Mouse (Mus musculus) CD4-positive, CD25-positive, alpha-beta regulatory T cell, adult 2 months (primary cell): ENCODE data around the gene Cpt1b.

Experiments used
- DNase-seq: peaks from one replicate; pipeline ENCODE4 v3.0.0-alpha.2; 2012; ENCODE audit warnings: low read depth, low spot score

The Cpt1b gene

DNA sequence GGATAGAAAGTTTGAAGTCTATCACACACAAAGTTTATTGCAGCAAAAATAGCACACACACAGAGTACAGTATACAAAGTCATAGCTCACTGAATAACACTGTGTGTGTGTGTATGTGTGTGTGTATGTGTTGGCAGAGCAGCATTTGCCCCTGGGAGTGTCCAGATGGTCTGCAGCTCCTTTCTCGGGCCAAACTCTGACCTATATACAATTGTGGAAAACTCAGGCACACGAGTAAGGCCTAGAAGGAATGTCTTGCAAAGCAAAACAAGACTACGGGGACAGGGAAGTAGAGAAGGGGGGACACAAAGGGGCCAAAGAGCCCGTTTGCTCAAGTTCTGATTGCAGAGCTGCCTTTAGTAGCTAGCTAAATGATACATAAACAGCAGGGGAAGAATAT lies 7.3 kb upstream of the Cpt1b start:
- no peak for DNase-seq

GRCm38 (mm10) chr15:89431806-89432205 lies 6.1 kb upstream of the Cpt1b start:
- no peak for DNase-seq

GRCm38 (mm10) chr15:89431271-89431670 lies 5.6 kb upstream of the Cpt1b start:
- no peak for DNase-seq

GRCm38 (mm10) chr15:89430771-89431170 lies 5.1 kb upstream of the Cpt1b start:
- DNase-seq: peak; percentile 12

DNA sequence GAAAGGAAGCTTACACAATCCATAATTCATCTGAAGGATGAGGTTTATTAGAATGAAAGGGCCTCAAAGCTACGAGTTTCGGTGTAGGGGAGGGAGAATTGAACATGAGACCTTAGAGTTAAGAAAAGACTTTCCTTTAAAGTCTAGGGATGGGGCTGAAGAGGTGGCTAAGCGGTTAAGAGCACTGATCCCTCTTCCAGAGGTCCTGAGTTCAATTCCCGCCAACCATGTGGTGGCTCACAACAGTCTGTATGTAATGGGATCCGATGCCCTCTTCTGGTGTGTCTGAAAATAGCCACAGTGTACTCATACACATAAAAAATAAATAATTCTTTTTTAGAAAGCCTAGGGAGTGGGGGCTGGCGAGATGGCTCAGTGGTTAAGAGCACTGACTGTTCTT lies 4.7 kb upstream of the Cpt1b start:
- DNase-seq: peak; percentile 43

GRCm38 (mm10) chr15:89429352-89430221 lies 3.9 kb upstream of the Cpt1b start, which contains the start of the genes C730034F03Rik, Gm44502 and Chkb:
Gene C730034F03Rik, plus strand, starts transcription at chr15:89429589.
Gene Gm44502, minus strand, starts transcription at chr15:89429696.
Gene Chkb, minus strand, starts transcription at chr15:89429908.
- DNase-seq: peak; percentile 96

- DNase-seq: no peak
Observed at GRCm38 (mm10) chr15:89428821-89429351, 3.2 kb upstream of the Cpt1b start.

- no peak for DNase-seq
Observed at GRCm38 (mm10) chr15:89428136-89428790, 2.6 kb upstream of the Cpt1b start.

- DNase-seq: no peak
Observed at GRCm38 (mm10) chr15:89426716-89427115, 1.1 kb upstream of the Cpt1b start.

- DNase-seq: no peak
Observed at GRCm38 (mm10) chr15:89424621-89425020, 1.0 kb downstream of the Cpt1b start.

DNA sequence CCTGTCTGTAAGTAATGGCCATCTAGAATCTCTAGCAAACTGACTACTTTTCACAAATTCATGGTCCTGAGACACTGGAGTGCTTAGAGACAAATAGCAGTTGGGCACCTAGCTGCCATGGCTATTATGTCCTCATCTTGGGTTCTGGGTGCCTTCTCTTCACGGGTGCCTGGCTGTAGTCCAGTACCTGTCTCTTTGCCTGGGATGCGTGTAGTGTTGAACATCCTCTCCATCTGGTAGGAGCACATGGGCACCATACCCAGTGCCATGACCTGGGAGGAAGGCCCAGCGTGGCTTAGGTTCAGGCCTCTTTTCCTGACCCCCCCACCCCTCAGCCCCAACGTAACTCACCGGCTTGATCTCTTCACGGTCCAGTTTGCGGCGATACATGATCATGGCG lies 3.7 kb downstream of the Cpt1b start:
- DNase-seq: no peak

- no peak for DNase-seq
Observed at GRCm38 (mm10) chr15:89415282-89415681, 10.4 kb downstream of the Cpt1b start.

DNA sequence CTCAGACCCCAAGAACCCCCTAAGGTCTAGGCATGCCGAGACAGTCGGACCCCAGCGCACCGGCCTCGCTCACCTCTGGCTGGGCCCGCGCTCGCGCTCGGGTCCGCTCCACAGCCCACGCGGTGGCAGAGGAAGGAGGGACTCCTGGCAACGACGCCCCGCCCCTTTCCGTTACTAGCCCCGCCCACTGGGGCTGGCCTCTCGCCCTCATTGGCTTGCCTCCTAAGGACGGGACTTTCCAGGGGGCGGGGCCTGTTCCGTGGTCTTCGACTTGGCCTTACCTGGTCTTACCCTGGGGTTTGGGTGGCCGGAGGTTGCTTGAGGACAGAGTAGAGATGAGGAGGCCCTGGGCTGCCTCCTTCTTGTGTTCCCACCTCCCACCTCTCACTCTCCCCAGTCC lies 15.5 kb downstream of the Cpt1b start, which contains the start of gene Syce3:
TSS of gene Syce3 (minus strand) at position 386 of the 400 bp plus-strand sequence.
- no peak for DNase-seq

DNA sequence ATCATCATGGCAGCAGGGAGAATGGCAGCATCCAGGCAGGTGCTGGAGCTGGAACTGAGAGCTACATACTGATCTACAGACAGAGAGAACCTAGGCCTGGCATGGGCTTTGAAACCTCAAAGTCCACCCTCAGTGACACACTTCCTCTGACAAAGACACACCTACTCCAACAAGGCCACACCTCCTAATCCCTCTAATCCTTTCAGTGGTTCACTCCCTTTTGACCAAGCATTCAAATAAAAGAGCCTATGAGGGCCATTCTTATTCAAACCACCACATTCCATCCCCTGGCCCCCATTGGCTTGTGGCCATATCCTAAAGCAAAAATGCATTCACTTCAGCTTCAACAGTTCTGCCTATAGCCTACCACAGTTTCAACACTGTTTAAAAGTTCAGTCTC lies 19.0 kb downstream of the Cpt1b start:
- no peak for DNase-seq

GRCm38 (mm10) chr15:89404831-89405623 lies 20.6 kb downstream of the Cpt1b start:
- DNase-seq: no peak

DNA sequence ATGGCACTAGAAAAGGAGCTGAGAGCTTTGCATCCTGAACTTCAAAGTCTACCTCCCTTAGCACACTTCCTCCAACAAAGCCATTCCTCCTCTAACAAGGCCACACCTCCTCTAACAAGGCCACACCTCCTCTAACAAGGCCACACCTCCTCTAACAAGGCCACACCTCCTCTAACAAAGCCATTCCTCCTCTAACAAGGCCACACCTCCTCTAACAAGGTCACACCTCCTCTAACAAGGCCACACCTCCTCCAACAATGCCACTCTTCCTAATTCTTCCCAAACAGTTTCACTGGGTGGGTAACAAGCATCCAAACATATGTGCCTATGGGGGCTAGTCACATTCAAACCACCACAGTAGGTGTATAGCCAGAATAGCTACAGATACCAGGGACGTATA lies 23.2 kb downstream of the Cpt1b start:
- DNase-seq: no peak

DNA sequence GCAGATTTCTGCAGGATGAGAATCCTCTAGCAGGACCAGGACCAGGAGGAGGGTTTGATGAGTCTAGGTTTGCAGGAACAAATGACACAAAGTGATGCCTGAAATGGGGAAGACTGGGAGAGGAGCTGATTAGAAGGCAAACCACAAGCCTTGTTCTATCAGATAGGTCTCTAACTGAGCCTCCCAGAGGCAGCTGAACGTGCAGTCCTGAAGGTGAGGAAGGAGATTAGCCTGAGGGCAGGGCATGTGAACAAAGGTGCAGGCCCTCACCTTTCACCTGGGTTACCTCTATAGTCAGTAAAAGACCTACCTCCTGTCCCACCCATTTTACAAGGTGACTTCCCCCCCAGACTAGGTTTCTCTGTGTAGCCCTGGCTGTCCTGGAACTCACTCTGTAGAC lies 25.9 kb downstream of the Cpt1b start:
- no peak for DNase-seq

- DNase-seq: no peak
Observed at GRCm38 (mm10) chr15:89398146-89398545, 27.5 kb downstream of the Cpt1b start.

- DNase-seq: no peak
Observed at GRCm38 (mm10) chr15:89396883-89397282, 28.8 kb downstream of the Cpt1b start.

GRCm38 (mm10) chr15:89390081-89390480 lies 35.6 kb downstream of the Cpt1b start:
- no peak for DNase-seq

DNA sequence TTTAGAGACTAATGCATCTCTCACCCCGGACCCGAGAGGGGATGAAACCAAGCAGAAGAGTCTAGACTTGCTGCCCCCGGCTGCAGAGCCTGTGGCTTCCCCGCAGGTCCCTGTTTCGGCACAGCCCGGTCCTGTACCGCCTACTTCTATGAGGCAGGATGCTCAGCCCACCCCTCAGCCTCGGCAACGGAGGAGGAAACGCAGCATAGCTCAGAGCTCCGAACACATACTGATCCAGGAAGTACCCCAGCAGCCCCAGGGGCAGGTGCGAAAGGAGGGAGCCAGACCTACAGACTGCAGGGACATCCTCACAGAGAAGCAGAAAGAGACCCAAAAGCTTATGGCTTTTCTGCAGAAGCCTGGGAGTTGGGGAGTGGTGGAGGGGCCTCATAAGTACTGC lies 38.5 kb downstream of the Cpt1b start:
- peak; percentile 50 for DNase-seq

DNA sequence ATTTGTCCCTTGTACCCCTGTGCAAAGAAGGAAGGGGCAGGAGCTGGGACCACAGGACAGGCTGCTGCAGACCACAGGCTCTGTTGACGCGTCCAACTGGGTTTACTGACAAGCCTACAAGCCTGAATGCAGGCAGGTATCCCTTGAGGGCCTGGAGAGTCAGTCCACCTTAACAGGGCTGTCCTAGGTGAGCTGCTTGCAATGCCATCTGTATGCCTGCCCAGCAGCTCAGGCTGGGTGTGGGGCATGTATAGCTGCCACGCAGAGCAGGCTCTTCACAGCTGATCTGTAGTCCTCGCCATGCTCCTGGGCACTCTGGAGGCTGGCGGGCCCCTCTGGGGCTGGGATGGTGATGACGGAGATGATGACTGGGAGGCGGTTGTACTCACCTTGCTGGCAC lies 41.0 kb downstream of the Cpt1b start, which contains the start of gene Klhdc7b:
TSS of gene Klhdc7b (plus strand) at position 301 of the 400 bp plus-strand sequence.
- DNase-seq: no peak
